Mouse (Mus musculus) naive thymus-derived CD4-positive, alpha-beta T cell, adult 5 months (primary cell): ENCODE data around the gene Gm20773. TPM values are rescaled to one million over a fixed set of nuclear protein-coding genes. Genes with fewer than 3 reads are reported as not detected.

Experiments
- polyA plus RNA-seq: library from polyadenylated mRNA; unstranded; fragments of 100-300 nt; shearing (Covaris generic); gene quantifications from one replicate; pipeline ENCODE4 v1.2.1, GENCODE M21; 2017

Gene Gm20773
- not detected for polyA plus RNA-seq

DNA sequence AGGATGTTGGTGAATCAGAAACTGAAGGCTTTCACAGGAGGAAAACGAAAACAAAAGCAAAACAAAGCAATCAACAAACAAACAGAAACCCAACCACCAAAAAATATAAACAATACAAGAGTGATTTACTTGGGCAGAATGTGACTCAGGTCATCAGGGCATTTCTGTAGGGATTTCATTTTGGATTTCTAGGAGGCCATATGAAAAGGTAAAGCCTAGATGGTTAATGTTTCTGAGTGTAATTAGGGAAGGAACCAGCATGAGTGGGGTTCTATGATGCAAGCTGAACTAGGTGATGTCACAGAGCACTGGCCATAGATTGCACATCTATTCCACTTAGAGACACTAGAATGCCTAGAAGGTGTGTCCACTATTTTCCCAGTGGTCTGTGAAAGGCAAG lies at the start of gene Gm20773:
Gene Gm20773, plus strand, starts transcription at position 301 of the 400 bp plus-strand sequence.

DNA sequence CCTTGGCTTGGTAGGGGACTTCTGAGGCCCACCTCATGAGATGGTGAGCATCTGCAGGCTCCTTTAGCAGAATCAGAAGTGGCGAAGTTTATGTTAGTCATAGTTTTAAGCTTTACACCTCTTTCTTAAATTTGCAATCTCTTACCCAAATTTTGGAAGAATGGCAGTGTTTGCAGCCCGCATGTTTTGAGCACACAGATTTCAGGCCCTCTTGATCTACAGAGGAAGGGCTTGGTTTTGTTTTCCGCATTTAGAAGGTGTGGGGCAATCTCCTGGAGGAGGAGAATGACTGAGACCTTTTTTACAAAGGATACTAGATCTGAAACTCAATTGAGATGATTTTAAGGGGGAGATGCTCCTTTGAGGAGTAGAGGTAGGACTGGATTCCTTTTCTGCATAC lies 28.3 kb upstream of the Gm20773 start, which contains the start of gene Gm21866:
Gene Gm21866, minus strand, starts transcription at position 101 of the 400 bp plus-strand sequence.

Other genes with a start within 250 kb of the Gm20773 start
- not detected for gene Gm21440, start 241.6 kb upstream of the Gm20773 start, polyA plus RNA-seq
- gene Gm21454, start 241.6 kb upstream of the Gm20773 start, polyA plus RNA-seq: not detected
- not detected for gene Gm21725, start 145.0 kb upstream of the Gm20773 start, polyA plus RNA-seq
- not detected for gene Gm21866, start 28.4 kb upstream of the Gm20773 start, polyA plus RNA-seq